Mouse (Mus musculus) thymus, postnatal 10 days (tissue): ENCODE results near the gene Commd1.
A peak's percentile ranks its signal among the peaks of the same experiment; 100 is the strongest.

Experiments used
- DNase-seq, 2 experiments: peaks; one replicate each; pipeline ENCODE4 v3.0.0; 2021; ENCODE audit warnings: low spot score in 2 of 2

The Commd1 gene

DNA sequence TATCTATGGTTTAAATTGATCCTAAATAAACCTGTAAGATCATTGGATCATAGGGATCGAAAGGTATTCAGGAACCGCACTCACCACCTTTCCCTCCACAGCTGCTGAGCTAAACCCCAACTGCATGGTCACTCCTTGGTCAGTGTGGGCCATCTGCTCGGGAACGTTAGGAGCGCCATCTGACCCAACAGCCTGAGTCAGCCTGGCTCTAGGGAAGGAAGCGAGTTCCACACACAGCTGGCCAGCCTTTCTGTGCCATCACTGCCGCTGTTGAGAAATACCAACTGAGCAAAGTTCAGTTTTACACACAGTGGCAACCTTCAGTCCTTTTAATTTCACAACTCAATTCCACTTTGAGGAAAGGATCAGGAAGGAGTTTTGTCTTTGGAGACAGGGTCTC, 90.3 kb downstream of the Commd1 start:
- DNase-seq: no peak

DNA sequence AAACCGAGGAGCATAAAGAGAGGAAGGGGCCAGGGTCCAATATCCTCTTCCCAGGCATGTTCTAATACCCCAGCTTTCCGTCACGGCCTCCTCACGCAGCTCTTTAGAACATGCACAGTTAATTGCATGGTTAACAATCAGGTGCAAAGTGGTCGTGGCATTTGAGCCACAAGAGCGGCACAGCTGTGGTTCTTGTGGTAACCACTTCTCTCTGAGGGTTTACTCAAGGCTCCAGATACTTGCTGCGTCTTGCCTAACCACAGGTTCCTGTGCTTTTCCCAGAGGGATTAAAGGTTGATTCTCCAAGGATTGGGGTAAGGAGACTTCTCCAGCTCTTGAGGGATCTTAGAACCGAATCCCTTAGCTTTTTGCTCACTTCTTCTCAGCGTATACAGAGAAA, 90.9 kb downstream of the Commd1 start:
- DNase-seq: no peak

DNA sequence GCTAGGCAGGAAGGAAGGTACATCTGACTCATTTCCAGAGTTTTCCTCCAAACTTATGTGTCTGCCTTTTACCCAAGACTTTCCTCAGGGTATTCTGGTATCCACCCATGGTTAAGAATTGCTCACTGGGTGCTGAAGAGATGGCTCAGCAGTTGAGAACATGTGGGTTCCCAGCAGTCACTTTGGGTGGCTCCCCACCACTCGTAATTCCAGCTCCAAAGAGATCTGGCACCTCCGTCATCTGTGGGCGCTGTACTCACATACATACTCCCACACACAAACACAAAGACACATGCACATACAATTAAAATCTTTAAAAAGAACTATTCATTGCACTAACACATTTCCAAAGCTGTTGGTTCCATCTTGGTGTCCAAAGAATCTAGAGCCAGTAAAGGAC, 93.0 kb downstream of the Commd1 start:
- DNase-seq: no peak

DNA sequence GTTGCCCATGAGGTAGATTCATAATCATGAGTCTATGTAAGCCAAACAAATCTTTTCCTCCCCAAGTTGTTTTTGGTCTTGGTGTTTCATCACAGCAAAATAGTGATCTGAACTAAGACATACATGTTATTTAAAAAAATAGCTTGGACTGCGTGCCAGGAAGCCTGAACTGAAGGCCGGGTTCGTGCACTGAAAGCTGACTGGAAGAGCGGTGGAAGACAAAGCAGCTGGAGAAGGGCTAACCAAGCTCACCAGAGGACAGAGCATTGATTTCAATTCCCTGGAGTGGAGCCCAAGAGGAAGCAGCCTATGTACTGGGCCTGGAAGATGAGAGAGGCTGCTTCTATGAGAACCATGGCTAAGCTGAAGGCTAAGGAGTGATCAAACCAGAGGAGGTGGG, 95.2 kb downstream of the Commd1 start:
- DNase-seq: no peak

DNA sequence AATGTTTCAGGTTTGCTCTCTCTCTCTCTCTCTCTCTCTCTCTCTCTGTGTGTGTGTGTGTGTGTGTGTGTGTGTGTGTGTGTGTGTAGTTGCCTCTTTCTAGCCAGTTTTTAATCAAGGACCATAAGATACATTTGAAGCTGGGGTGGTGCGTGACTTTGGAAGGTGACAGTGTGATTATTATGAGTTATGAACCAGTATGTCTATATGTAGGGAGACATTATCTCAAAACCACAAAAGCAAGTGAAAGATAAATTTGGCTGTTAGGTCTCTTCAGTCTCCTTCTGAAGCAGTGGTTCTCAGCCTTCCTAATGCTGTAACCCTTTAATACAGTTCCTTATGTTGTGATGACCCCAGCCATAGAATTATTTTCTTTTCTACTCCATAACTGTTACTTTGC, 96.8 kb downstream of the Commd1 start:
- DNase-seq: no peak

DNA sequence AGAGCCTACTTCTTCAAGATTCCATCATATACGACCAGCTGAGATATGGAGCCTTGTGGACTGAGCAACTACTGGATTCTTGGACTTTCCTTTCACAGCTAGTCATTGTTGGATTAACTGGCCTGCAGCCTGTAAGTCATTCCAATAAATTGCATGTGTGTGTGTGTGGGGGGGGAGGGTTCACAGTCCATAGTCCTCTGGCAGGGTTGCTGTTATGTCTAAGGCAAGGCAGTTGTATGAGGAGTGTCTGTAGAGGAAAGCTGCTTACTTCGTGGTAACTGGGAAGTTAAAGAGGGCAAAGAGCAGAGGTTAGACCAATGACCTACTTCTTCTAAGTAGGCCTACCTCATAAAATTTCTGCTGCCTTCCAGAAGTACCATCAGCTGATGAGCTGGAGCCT, 98.5 kb downstream of the Commd1 start:
- DNase-seq: no peak

DNA sequence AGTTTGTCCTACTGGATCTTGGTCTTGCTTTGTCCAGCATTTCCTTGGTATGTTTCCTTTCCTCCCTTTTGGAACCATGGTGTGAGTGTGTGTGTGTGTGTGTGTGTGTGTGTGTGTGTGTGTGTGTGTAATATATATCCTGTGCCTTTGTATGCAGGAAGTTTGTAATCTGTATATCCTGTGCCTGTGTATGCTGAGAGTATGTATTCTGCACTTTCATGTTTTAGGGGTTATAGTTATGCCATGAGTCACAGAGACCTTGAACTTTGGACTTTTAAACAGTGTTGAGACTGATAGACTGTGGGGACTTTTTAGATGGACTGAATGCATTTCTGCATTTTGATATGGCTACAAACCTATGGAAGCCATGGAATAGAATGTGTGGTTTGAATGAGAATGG, 99.3 kb downstream of the Commd1 start:
- DNase-seq: no peak

DNA sequence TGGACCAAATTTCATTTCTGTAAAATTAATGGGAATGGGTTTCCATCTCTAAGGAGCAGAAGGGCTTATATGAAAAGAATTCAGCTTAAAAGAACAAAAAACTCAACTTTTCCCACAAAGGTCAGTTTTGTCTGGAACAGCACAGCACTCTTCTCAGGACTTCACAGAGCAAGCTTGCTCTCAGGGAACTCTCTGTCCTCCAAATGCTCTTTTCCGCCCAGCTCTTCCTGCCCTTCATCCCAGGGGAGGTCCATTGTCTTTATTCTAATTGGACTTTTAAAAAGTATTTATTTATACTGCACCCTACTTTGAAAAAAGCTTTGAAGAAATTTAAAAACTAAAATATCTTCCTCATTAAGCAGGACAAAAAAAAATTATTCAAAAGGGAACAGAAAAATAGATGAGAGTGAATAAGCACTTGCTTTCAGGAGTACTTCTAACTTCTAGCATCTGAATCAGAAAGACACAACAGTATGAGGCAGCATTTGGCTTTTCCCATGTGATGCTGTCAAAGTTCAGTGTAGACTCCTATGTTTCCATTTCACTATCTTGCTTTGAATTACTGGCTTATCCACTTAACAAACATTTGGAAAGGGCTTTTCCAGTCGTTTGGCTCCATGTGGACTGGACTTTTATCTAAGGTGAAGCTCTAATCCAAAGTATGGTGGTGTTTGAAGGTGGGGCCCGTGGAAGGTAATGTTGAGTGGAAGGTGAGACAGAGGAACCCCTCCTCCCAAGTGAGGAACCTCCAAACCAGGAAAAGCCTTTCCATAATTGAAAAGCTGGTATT, 101.6 kb downstream of the Commd1 start:
- no peak for DNase-seq

DNA sequence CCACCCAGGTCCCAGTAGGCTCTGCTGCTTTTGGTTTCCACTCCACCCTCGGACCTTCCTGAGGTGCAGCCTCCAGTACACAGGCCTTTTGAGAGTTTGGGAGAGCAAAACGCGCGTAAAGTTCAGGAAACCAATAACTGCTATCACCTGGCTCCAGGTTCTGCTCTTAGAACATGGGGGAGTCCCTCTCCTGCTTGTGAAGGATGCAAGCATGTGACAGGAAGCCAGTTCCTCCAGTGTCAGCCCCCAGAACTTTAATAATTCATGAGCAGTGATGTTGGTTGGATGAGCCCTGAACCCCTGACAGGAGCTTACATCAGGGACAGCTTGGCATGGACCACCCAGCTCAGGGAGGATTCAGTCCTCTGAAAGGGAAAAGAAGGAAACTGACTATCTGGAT, 102.5 kb downstream of the Commd1 start:
- DNase-seq: no peak

DNA sequence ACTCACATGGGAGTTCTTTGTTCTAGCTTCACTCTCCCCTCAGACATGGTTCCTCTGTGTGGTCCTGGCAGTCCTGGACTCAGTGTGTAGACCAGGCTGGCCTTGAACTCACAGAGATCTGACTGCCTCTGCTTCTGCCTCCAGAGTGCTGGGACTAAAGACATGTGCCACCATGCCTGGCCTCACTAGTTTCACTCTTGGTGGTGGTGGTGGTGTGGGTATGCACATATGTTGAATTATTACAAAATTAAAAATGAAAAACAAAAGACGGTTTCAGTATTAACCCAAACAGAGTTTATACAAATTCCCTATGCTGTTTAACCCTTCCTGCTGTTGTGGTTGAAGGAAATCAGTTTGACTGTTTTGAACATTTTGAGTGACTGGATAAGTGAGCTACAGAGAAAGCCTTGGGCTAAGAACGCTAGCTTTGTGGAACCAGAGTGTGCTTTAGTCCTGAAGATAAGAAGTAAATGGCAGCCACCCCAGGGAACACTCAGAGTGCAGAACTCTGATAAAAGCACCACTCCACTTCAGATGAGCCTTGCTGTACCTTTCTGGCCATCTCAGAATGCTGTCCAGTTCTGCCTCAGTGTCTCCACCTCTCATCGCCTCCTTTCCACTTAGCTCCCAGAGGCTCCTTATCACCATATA, 105.4 kb downstream of the Commd1 start:
- no peak for DNase-seq

DNA sequence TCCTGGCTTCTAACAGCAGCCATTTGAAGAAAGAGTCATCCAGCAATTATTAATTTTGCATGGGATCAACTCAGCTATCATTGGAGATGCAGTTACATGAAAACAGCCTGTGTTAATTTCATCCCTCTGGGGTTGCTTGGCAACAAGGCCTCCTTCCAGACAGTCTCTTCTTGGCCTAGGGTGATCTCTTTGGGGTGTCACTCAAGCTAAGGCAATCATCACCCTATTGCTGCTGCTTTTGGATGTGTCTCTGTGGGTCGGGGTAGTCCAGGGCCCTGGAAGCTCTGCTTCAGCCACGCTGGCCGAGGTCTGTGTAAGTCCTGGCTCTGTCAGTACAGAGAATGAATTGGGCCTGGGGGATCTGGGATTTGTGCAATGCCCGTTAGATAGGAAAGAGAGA, 106.9 kb downstream of the Commd1 start:
- DNase-seq: no peak

DNA sequence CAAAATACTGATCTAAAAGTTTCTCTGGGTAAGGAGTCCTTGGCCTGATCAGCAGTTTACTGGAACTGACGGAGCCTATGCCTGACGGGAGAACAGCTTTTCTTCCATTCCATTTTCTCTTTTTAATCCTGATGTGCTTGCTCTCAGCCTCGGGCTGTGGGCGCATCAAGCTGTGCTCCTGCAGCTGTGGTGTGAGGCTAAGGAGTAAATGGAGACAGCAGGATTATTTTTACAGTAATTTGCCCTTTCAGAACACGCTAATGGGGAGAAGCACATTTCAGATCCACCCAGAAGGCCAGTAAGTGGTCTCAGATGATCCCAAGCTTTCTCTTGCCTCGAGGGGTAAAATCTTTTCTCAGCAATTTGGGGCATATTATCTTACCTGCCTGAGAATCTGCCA, 107.4 kb downstream of the Commd1 start:
- no peak for DNase-seq

DNA sequence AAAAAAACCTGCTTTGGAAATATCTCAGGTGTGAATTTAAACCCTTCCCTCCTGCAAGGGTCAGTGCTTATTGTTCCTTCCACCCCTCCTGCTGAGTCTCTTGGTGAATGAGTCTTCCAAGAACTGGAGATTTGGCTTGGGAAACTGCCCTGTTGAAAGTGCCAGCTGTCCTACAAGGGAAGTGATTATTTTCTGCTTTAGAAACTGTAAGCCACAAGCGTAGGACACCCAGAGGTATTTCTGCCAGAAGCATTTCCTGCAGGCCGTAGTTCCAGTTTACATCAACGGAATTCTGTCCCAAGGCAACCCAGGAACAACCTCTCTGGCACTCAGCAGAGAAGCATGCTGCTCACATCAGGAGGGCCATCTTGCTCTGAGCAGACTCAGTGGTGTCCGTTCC, 108.8 kb downstream of the Commd1 start:
- DNase-seq: no peak

DNA sequence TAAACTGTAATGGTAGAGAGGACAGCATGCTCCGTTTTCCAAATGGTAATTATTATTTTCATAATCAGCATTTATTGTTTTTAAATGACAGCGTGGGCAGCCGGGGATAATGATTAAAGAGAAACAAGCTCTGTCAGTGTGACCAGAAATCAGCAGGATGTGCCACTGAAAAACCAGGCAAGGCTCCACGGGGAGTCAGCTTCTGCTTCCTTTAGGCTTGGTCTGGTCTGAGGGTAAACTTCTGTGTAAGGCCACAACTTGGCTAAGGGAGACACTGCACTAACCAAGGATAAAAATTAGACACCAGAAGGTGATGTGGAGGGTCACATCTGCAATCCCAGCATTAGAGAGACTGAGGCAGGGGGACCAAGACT, 109.9 kb downstream of the Commd1 start:
- no peak for DNase-seq

DNA sequence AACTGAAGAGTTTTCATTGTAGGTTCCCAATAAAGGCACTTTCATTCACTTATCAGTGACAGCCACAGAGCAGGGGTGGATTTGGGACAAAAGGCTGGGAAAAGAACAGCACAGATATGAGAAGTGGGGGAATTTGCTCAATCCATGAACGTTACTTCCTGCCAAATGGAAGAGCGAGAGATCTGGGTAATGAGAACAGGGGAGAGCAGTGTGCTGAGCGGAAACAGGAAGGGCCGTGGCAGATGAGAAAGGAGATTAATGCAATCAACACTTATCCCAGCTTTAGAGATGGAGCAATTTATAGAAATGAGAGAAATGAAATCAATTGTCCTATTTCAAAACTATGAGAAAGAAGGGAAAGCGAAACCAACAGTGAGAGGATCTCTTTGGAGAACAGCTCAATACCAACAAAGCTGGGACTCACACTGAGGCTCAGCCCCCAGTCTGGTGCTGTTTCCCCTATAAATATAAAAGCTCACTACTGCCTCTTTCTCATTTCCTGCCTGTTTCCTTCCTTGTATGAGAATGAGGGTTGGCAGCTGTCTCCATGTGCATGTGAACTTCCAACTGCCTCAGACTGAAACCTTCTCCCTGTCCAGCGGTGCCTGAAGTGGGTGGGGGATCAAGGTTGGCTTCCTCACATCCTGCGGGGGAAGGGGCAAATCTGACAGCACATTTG, 110.4 kb downstream of the Commd1 start:
- peak; percentile 27 to 37 for DNase-seq

DNA sequence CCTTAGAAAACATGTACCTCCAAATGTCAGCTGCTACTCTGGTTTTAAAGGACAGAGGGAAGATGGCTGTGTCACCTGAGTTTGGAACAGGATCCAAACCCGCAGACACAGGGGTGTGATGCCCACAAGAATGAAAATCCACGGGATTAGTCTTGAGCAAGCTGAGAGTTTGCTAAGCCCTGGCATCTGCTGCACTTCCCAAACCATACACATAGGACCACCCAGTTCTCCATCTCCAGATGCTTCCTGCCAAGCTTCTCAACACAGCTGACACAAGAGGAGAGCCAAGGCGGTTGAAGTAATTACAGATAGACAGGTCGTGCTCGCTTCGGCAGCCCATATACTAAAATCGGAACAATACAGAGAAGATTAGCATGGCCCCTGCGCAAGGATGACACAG, 113.6 kb downstream of the Commd1 start:
- DNase-seq: no peak

DNA sequence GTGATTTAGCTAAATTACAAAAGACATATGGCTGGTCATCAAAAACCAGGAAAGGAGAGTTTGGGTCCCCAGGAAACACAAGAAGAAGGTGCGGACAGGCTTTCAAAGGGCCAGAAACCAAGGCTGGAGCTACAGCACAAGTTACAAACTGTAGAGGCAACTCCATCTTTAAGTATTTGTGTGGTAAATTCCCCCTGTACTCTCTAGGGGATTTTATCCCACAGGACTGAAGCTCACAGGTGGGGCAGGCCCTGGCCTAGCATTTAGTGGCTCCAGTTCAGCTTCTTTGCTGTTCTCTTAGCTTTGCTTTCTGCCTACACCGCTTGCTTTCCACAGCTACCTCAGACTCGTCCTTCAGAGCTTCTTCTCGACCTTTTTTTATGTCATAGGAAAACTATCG, 114.5 kb downstream of the Commd1 start:
- no peak for DNase-seq

DNA sequence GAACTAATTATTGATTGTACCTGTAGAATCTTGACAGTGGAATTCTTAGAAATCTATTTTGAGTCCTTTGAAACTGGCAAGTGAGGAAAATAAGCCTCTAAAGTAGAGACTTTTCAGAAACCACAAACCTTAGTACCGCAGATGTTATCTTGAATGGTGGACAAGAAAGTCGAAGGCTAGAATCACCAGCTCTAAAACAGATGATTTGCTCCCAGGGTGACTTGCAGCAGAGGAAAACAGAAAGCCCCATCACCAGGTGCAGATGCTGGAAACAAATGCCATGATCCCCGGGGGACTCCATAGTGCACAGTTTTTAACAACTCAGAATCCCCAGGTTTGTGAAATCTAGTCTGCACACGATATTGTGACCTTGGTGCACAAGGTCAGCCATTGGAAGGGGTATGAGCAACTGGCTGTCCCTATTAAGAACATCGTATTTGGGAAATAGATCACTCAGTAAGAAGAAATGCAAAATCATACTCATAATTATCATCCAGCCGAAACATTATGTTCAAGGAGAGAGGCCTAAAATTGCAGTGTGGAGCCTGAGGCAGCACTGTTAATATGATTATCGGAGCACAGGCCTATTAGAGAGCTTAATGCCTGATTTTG, 116.4 kb downstream of the Commd1 start:
- DNase-seq: no peak

DNA sequence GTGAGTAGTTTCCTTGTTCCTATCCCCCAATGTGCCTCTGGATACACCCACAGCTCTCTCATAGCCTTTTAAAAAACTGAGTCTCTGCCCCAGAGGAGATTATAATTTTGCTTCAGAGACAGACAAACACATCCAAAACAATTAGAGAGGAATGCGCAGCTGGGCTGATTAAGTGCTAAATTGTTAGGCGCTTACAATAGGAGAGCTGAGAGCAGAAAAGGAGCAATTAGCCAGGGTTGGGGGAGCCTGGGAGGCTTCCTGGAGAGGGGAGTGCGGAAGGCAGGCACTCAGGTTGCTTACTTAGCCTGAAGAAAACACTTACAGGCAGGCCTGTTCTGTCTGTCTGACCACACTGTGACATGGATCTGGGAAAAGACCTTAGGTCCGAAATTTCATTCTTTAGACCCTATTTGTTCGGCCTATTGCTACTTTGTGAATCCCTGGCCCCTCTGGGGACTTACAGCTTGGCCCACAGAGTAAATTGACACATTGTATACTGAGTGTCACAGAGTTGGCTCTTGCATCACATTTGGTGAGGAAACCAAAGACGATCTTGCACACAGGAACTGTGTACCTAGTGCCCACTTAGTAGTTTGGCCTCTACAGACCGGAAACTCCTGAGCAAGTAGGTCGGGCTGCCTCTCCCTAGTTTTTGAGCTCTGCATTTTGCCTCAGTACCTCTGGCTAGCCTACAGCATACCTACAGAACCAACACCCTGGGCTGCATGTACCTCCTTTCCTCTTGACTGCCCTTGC, 117.7 kb downstream of the Commd1 start:
- no peak for DNase-seq

DNA sequence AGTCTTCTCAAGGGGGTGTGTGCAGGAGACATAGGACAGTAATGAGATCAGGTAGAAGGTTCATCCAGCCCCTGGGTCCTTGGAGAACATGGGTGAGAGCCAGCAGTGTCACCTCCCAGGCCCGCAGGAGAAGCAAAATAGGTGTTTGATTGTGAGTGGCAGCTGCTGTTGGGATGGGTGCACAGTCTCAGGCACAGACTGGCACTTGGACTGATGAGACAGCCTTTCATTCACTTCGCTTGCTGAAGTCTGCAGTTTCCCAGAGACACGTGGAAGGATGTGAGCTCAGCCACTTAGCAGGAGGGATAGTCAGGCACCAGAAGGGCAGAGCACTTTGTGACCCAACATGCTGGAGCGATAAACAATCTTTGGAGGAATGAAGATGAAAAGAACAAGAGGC, 118.6 kb downstream of the Commd1 start:
- no peak for DNase-seq

DNA sequence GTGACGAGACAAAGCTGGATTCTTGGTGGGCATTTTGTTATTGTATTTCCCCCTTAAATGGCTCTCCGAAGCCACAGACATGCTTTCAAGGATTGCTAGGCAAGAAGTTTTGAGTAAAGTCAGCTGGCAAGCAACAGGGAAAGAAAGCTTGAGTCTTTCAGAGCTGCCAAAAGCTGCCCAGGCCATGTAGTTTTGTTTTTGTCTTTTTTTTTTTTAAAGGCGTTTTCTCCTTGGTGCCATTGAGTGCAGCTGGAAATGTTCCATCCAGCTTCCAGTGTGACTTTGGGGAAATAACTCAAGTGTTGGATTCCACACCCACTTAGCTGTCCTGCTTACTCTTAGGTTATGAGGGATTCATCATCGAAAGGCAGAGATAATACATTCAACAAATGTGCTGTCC, 120.9 kb downstream of the Commd1 start:
- DNase-seq: no peak
